Mouse (Mus musculus) A20 (cell line): Measurements from ENCODE around the gene Mfsd13b.
A peak's percentile ranks its signal among the peaks of the same experiment; 100 is the strongest.

Experiments used
- DNase-seq: peaks from one replicate; pipeline ENCODE4 v3.0.0-alpha.2; 2011; ENCODE audit warnings: low read depth, low spot score

Gene Mfsd13b

DNA sequence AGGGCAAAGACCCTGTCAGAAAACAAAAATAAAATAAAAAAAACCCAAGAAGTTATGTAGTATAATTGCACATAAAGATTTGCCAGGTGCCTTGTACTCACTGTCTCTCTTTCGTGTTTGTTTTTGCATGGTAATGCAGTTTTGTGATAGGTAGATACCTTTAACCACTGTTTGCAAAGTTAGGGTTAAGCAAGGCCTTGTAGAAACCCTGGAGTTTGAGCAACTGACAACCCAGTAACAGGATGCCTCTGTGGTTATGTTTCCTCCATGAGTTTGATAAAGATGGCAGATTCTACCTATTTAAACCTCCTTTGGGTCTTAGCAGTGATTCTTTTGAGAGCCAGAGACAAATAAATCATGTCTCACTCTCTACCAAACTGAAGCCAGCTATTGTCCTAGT is 61.2 kb downstream of the Mfsd13b start:
- DNase-seq, result no peak

DNA sequence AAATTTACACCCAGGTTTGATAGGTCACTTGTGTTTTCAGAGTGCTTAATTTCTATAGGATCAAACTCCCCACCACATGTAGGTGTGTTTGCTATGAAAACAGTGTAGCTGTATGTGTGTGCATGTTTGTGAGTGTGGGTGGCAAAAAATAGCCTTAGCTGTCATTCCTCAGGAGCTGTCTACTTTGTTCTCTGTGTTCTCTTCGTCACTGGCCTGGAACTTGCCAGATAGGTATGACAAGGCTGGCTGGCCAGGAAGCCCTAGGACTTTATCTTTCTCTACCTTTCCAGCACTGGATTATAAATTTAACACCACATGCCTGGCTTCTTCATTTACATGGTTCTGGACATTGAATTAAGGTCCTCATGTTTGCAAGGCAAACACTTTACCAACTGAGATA is 61.9 kb downstream of the Mfsd13b start:
- no peak for DNase-seq

DNA sequence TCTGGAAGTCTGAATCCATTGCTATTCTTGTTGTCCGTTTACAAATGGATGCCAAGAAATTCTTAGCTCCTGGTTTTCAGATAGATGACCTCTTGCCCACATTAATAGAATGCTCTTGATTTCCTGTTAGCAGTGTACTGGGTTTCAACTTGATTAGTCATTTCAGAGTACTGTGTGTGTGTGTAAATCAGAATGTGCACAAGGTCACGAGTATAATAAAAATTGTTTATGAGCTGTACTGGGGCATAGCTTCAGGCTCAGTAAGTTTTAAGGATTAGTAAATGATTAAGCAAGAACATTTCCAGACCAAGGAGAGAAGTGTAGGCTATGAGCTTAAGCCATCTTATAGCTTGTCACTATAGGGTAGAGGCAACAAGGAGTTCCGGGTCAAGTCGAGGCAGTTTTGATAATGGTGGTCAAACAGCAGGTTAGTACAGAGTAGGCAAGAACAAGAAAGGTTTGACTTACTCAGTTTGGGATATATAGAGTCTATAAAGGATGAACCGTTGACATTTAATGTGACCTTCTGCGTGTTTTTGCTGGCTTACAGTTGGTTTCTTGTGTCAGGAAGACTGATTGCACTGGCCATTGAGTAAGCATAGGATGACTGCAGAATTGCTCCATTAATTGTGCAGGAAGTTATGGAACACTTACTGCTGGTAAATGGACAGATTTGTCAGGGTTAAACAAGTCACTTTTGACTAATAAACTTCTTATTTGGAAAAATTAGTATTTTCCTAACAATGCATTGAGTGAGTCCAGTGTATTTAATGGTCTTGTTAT is 63.6 kb downstream of the Mfsd13b start:
- no peak for DNase-seq

DNA sequence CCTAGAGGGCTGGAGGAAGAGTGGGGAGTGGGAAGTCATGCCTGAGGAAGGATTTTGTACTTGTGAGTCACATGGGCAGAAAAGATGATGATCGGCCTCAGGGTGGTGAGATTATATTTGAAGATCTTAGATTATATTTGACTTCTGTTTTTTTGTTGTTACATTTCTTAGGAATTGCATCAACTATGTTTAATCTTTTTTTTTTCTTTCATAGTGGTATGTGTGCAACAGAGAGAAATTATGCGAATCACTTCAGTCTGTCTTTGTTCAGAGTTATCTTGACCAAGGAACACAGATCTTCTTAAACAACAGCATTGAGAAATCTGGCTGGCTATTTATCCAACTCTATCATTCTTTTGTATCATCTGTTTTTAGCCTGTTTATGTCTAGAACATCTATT is 65.3 kb downstream of the Mfsd13b start:
- DNase-seq, result no peak

DNA sequence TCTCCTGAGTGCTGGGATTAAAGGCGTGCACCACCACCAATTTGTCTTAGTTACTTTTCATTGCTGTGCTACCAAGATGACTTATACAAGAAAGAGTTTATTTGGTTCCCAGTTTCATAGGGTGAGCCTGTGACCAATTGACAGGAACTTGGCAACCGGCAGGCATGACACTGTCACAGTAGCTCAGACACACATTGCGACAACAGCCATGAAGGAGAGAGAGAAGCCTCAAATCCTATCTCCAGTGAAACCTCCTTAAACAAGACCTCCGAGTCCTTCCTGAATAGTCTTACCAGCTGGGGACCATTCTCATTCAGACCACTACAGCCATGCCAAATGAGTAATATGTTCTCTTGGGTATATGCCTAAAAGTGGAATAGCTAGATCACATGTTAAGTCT is 70.8 kb downstream of the Mfsd13b start:
- DNase-seq, result no peak

DNA sequence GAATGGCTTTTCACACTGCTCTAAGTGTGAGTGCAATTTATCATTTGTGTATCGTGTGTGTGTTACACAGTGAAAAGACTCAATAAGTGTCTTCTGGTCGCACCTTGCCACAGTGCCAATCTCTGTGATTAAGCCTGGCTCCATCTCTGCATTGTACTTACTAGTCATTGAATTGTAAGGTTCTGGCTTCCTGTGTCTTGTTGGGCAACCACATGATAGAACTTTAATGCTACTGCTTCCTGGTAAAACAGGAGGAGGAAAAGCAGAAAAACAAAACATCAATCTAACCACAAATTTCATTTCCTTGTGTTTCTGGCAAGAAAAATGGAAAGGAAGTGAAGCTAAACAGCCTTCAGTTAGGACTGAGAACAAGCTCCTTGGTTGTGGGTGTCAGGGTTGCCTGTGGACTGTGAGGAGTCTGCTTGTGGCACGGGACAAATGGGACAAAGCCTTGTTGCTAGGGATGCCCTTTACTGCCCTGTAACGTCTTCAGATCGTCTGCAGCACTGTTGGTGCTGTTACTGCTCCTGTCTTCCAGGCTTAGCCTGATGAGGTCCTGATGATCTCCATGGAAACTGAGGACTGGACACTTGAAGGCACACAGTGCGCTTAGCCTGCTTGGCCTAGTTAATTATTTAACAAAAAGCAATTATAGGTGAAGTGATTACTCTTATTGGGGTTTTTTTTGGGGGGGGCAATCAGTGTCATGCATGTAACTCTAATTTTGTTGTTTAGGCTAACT is 77.3 kb downstream of the Mfsd13b start:
- no peak for DNase-seq

DNA sequence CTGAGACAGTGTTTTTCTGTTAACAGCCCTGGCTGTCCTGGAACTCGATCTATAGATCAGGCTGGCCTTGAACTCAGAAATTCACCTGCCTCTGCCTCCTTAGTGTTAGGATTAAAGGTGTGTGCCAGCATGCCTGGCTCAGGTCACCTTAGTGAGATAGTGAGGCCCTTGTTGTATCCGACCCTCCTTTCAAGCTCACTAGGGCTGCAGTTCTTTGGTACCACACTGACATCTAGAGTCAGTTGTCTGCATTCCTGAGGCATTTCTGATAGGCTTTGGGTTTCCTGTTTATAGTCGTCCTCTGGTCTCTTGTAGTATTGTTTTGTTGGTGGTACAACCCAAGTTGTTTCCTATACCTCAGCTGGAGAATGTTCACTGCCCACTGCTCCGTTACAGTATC is 82.0 kb downstream of the Mfsd13b start:
- peak; percentile 35 for DNase-seq
